Mouse (Mus musculus) activated CD4-positive, CD25-positive, alpha-beta regulatory T cell, adult 4 months (primary cell): ENCODE measurements around the gene Glis3. TPM values are rescaled to one million over a fixed set of nuclear protein-coding genes. Genes with fewer than 3 reads are reported as not detected.

Experiments
- ATAC-seq: one replicate; pipeline ENCODE4 v1.8.0; 2017
- polyA plus RNA-seq, 2 experiments: library from polyadenylated mRNA; unstranded; fragments of 100-300 nt; shearing (Covaris generic); gene quantifications; one replicate each; pipeline ENCODE4 v1.2.1; 2017

The Glis3 gene
- polyA plus RNA-seq, 2 experiments from 2014 or later: 0.13 to 1.3 TPM

DNA sequence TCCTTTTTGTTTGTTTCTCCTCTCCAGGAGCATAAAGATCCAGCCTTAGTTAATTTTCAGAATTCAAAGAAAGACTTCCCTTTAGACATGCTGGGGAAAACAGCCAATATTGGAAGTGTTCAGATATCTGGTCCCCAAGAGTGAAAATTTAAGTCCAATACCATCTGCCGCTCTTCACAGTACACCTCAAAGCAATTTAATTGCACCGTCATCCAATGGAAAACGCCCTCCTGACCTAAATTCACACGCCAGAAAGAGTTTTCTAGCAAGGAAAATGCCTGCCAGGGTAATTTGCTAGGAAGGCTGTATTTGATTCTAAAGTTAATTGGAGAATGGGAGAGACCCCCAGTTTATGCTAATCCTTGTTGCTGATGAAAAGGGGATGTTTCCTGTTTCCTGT is 374.4 kb downstream of the Glis3 start:
- ATAC-seq: no peak

DNA sequence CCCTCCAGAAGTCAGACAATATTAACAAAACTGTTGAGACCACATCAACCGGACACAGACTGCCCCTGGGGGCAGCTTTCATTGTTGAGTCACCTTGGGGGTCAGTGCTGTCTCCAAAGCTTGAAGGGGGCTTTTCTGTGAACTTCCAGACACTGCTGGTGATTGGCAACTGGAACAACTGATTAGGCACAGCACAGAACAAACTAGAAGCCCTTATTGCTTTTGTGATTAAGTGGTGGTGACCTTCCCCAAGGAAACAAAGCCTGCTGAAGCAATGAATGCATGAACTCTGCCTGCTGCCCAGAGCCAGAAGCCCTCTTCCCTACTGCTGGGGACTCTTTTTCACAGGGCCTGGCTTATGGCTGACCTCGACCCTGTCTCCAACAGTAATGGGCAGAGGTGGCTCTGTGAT is 377.0 kb downstream of the Glis3 start:
- ATAC-seq: no peak

DNA sequence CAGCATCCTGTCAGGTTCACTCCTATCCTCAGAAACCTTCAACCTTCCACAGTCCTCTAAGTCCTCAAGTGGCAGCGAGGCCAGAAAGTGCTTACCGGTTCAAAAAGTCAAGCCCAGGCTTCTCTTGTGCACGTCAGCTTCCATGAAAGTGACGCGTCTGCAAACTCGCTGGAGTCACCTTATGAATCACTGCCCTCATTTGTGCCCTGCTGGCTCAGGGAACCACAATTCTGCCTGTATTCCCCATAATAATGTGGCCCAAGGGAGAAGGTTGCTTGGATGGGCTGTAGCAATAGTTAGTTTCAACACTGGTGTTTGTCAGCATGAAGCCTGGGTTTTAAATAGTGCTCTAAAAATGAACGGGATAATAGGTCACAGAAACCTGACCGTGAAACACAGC is 379.7 kb downstream of the Glis3 start:
- no peak for ATAC-seq

DNA sequence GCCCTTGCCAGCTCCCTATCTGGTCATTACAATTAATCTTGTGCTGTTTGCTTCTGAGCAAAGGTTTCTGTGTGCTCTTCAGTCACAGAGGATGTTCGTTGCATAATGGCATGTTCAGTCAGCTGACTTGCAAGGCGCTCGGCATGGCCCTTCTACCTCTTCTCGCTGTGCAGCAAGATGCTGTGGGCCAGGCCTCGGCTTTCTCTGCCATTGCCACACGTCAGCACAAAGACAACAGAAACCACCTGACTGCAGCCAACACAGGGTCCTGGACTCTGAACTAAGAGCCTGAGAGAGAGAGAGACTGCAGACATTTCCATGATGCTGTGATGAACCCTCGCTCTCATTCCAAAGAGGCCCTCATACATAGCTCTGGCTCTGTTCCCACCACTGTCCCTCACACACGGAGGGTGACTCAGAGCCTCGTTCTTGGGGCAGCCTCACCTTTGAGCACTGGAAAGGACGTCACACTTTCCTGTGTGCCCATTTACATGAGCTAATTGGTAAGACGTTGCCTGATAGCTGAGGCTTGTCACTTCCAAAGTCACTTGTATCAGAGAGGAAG is 380.6 kb downstream of the Glis3 start:
- ATAC-seq: no peak

DNA sequence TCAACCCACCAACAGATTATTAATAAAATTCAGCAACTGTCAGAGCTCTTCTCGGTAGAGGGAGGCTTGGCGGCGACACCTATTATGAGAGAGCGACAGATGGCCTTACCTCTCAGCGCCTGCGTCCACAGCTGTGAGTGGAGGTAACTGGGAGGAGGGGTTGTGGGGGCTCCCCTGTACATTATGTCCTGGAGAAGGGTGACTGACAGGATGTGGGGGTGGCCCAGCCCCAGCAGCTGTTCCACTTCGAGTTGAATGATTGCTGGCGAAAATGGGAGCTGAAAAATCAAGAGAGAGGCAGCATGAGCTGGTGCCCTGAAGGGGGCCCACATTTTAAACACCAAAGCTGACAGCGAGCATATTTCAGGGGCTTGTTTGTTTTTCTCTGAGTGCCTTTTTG is 381.2 kb downstream of the Glis3 start:
- ATAC-seq: no peak

DNA sequence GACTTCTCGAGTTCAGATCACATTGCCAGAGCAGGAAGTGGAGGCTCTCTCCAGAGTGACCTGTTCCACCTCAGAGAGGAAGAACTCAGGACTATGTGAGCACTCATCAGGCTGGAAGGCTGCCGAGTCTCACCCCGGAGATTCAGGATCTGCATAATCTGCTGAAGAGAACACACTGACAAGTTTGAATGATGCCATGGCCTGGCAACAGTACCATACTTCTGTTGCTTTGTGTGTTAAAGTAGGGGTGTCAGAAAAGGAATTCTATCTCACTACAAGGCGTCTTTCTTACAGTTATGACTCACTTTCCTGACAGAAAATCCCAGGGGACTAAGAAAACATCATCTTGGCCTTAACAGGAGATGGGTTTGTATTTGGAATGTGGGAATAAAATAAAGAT is 388.3 kb downstream of the Glis3 start:
- ATAC-seq: no peak

DNA sequence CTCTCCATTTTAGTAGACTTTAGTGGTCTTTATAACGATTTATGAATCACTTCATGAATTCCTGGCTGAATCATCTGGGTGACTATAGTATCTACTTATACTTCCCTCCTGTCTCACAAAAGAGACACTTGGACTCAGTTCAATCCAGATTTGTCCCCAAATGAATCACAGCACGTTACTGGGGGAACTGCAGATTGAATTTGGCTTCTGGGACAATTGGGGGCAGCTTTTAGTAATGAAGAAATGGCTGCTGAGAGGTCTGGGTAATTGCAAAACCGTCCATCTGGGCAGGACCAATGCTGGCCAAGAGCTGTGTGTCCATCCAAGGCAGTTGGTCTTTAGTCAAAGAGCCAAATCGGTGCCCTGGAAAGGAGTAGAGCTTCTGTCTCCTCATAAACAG is 390.4 kb downstream of the Glis3 start:
- no peak for ATAC-seq

DNA sequence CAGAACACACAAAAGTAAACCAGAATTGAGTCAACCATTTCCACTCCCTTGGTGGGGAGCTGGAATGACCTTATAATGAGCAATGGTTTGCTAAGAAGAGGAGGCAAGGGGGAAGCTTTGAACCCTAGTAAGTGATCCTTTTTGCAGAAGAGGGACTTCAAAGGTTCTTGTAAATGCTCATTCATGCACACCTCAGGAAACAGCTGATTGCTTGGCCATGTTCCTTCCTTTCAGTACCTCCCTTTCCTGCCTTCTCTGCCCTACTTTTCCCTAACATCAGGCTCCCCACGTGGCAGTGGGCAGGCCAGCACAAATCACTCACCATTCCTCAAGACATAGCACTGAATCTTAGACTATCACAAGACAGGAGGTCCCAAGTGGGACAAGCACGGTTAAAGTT is 392.4 kb downstream of the Glis3 start:
- ATAC-seq: no peak

DNA sequence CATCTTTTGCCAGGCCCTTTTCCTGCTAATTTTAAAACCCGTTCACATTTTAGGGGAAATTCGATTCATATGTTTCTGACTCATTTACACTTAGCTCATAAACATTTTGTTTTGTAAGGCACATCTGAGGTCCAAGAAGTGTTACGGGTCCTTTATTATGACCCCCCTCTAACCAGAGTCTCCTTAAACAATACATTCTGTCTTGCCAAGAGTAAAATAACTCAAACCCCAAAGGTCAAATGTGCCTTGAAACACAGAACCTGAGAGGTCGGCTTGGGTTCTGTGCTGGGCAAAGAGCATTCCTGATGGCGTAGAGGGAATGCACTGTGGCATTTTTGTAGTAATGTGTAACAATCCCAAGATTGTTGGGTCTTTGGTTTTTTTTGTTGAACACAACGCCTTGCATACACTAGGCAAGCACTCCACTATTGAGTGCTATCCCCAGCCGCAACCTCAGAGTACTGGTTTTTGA is 395.7 kb downstream of the Glis3 start:
- ATAC-seq: no peak

DNA sequence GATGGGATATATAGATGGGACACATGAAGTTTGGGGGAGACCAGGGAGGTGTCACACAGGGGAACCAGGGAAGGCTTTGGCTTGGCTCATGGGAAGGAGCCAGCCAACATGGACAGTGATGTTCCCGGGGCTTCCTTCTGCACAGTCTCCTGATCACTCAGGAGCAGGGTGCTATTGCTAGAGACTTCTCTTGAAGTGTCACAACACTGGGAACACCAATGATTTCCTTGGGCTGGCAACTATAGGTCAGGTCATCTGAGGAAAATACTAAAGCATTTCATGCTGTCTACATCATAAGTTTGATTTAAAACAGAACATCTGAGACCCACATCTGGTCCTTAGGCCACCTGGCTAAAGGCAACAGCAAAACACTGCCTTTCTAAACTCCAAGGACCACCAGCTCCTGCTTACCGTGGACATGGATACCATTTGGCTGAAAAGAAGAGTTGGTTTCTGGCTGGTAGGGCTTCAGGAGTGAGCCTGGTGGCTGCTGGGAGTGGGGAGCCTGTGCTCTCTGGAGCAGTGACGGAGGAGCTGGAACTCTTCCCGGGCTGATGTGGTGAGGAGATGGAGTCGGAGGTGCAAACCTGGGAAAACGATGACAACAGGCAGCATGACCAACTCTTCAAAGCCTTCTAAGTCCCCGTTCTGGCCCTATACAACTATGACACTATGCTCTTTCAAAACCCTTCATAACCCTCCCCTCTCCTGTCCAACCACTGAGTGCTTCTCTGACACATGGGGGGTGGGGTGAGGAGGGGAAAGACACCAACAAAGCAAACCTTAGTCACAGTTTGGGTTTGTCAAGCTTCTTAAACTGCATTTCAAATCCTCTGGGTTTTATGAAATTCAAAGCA is 396.4 kb downstream of the Glis3 start:
- no peak for ATAC-seq

DNA sequence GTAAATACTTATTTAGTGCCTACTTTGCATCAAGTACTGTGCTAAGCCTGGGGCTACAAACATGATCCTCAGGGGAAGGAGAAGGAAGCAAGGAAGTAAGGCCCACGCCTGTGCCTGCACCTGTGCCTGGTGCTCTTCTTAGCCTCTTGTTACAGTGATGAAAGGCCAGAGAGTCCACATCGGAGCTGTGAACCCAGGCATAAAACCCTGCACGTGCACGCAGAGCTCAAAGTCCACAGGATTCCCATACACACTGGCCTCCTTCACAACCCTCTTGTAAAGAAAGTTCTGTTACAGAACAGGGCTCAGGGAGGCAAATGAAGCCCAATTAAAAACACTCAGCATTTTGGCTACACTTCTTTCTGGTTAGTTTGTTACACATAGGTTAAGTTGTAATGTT is 398.5 kb downstream of the Glis3 start:
- ATAC-seq: no peak

DNA sequence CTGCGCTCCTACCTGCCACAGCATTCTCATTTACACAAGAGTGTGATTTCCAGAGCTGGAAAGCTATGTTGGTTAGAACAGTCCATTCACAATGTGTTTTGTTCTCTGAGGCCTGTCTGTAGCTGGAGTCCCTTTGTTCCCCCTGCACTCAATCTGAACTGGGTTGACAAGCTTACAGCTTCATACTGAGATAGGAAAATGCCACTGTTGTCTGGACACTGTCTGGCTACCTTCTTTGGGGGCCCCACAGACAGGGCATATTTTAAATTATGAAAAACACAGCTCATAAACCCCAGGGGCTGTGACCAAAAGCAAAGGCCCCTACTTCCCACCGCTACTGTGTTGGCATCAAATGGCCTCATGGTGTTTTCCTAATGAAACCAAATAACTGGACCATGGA is 402.8 kb downstream of the Glis3 start:
- no peak for ATAC-seq

DNA sequence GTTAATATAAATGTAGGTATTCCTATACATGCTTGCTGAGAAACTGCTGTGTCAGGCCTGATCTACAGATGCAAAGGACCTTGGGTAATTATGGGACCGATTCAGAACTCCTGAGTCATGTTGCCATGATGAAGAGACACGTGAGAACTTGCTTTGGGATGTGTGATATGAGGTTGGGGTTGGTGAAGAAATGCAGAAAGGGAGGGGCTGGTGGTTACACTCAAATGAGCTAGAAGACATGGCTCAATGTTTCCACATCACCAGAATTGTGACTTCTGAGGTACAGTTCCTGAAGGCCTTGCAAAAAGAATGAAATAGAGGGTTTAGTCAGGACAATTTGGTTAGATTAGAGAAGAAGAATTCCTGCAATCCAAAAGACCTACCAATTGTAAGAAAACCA is 405.4 kb downstream of the Glis3 start:
- ATAC-seq: no peak

DNA sequence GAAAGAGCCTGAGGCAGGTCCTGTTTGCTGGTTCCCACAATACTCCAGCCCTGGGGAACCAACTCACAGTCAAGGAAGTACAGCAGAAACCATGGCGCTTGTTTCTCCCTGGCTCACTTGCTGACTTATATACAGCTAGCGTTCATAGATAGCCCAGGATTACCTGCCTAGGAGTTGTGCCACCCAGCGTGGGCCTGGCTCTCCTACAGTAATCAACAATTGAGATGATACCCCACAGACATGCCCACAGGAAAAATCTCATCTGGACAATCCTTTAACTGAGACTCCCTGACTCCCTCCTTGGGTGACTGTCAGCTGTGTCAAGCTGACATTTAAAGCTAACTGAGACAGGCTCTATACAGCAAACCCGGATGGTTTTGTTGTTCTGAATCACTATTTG is 405.9 kb downstream of the Glis3 start:
- ATAC-seq: no peak

DNA sequence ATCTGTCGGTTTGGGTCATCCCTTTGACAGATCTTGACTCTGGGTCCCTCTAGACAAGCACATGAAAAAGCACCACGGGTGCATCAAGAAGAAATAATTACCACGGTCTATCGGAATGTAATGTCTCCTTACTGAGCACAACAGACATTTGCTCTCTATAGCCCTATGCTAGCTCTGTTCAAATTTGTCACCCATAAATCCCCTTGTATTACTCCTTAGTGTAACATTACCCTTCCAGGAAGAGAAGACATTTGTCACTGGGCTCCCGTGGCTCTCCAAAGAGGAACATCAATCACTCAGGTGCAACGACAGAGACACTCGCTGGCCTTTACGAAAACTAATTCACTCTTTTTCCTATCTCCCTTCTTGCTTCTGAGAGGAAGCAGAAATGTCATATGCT is 413.0 kb downstream of the Glis3 start:
- ATAC-seq: no peak

DNA sequence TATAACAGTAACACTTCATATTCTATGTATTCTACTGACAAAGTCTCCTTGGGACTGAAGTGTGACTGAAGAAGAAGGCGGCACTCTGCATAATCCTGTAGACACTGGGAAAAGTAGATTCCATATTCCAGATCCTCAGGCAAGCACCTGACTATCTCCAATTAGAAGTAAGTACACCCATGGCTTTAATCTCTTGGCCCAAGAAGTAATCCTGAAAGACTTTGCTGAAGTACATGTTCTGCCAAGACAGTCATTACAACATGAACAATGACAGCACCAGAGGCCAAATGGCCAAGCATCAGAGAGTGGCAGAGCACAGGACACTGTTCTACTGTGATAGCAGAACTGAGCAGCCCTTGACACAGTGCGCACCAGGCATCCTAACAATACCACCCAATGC is 414.1 kb downstream of the Glis3 start:
- ATAC-seq: no peak

DNA sequence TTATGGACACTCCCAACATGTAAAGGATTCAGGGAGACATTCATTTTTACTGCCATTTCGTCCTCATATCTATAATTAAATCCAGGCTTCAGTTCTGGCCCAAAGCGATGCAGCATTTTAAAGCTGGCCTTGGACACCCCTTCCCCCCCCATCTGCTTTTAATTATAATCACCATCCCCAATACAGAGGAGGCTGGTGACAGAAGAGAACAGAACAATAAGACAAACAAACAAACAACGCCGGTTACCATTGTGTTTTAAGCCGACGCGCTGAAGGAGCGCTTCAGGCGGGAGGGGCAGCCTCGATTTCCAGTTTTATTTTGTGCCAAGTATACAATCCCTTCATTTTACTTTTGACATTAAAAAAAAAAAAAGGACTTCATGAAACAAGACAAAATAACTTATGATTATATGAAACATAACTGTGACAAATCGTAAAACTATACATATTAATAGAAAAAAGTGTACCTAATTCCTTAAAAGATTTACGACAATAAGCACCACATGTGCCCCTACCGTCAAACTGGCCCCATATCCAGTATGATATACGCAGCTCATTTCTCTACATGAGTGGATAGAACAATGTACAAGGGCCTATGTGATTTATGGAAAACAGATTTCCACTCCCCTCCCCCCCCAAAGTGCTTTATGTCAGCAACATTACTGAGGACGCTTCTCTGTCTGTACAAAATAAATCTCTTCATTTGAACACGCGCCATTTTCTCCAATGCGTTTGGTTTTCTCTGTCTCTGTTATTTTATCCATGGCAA is 420.8 kb downstream of the Glis3 start:
- no peak for ATAC-seq

DNA sequence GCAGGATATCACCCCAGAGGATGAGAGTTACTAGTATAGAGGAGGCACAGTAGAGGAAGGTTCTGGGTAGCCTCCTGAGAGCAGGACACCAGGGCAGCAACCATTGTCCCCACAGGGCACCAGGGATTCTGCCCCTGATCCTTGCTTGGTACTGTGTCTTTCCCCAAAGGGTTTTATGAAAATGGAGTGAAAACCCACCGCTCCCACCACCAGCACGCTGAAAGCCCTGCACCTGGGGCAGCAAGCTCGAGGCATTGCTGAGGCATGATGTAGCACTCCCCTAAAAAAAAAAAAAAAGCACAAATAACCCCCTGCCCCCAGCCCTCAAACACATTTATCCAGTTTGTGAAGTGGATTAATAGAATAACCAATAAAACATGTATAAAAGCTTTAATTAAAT is 421.4 kb downstream of the Glis3 start:
- ATAC-seq: no peak

DNA sequence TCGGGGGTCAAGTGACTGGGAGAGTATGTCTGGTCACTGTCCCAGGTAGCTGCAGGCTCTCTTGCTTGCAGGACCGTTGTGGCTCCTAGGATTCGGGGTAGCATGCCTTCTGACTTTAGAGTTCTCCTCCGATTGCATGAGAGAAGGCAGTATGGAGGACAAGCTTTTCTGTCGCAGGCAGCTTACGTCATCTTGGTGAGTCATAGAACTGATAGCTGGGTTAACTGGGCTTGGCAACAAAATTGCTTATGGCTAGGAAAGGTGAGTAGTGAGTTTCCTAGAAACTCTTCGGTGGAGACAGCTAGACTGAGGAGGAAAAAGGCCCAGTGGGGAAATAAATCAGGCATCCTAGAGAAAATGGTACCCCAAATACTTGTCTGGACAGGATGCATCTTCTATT is 432.5 kb downstream of the Glis3 start:
- ATAC-seq: no peak

DNA sequence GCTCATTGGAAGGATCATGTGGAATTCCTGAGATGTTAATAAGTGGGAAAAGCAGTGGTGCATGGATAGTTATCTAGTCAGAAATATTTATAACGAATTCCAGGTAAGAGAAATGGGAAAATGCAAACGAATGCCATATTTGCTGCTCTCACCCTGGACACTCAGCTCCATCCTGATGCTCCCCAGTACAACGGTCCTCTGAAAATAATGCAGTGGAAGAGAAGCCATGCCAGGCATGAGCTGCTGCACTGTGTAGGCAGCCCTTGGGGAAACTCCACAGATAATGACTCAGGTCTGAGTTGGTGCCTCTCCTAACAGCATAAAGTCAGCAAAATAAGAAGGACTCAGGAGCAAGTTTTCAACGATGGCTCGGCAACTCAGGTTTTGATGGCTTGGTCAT is 433.7 kb downstream of the Glis3 start:
- no peak for ATAC-seq

DNA sequence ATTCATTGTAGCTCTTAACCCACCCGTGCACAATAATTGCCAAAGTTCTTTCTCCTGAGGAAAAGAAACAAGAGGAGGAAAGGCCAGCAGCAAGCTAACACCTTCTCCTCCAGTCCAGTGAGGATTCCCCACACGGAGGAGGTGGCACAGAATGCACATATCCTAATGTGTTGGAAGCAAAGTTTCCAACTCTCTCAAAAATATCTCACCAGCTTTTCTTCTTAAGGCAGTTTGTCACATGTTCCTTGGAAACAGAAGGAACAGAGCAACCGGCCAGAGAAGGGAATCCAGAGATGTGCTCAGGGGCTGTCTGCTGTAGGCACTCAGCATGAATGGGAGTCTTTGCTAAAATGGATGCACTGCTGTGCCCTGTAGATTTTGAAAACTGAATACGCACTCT is 441.8 kb downstream of the Glis3 start:
- no peak for ATAC-seq

DNA sequence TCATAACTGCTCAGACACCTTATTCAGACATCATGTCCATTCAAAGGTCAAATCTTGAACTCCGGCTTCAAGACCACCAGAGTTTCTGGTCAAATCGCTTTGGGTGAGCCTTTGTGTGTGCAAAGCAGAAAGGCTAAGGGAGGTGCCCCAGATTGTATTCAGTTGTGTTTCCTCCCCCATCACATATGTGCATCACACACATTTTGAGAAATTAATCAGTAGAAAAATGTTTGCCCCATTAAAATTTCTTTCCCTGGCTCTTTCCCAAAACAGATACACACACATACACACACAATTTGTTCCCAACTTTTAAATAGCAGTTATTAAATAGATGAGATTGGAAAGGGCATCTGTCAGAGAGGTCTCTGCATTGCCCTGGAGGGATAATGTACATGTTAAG is 442.3 kb downstream of the Glis3 start:
- ATAC-seq: no peak

DNA sequence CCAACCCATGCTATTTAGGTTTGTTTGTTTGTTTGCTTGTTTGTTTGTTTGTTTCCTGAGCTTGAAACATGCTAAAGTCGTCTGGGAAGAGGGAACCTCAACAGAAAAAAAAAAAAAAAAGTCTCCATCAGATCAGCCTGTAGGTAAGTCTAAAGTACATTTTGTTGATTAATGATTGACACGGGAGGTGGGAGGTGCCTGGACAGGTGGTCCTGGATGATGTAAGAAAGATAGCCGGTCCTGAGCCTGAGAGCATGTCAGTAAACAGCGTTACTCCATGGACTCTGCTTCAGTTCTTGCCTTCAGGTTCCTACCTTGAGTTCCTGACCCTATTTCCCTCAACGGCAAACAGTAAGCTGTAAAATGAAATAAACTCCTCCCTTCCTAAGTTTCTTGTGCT is 444.3 kb downstream of the Glis3 start:
- ATAC-seq: no peak

DNA sequence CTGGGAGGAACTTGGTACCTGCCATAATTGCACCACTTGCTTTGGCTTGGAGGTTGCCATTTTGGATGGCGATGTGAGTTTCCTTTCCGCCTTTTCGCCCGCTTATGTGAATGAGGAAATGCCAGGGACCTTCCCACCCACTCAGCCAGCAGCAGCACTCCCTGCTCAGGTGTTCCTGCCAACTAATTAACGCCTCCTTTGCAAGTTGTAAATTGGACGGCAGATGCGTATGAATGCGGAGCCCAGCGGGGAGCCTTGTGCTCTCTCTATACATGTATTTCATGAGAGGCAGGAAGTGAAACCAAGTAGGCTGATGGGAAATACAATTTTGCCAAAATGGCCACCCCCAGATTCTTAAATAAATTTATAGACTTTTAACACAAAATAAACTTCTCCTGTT is 444.8 kb downstream of the Glis3 start:
- no peak for ATAC-seq
